Mouse (Mus musculus): ENCODE results near the gene Cdc40.

The Cdc40 gene

DNA sequence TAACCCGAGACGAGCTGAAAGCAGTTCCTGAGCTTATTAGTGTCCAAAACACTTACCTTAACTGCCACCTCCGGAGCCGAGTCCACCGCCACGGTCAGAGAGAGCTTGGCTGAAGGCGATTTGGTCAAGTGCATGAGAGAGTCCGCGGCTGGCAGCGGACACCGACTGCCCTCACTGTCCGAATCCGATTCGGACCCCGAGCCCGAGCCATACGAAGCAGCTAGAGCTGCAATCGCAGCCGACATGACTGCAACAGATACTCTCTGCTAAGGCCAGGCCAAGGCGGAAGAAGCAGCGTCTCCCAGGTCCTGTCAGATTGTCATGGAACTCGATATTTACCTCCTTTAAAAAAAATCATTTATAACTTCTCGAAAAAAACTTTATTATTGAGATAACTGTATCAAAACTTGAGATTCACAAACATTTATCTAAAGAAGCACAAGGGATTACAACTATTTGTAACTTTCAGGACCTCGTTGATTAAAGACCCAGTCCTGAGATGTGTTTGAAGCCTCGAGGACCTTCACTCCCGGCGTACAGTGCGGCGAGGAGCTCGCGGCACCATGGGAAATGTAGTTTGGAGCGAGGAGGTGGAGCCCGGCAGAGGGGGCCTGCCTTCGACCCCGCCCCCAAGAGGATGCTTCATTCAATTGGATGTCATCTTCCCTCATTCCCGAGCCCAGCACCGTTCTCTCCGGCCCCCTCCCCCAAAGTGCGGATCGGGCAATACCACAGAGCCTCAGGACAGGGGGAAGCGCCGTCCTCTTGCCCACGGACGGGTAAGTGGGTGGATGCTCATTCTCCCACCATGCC is at the start of gene Cdc40, which contains the start of gene Wasf1:
Gene Cdc40 (minus strand): TSS at position 481 of the 813 bp plus-strand sequence.
Gene Wasf1 (plus strand): TSS at position 645 of the 813 bp plus-strand sequence.
- in situ Hi-C loops (cut with MboI, MseI) = loop anchor here (10.0 to 25.0 kb wide), 2 partner anchors 596 to 1238 kb away; no protein-coding TSS in a partner anchor

DNA sequence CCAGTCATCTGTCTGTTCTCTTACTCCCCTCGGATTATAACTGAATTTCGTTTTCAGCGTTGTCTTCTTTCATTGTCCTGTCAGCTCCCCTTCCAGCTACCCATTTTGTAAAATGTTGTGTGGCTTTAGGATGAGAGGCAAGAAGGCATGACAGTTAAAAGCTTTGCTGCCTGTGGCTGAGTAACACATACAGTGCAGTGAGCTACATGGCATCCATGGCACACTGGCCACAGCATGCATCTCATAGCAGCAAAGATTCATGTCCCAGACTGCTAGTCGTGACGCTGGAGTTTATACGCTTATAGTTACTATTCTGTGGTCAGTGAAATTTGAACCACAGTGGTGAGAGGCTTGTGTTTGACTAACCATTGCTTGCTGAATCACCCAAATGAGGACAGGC is 36.4 kb upstream of the Cdc40 start:
- in situ Hi-C loops (cut with MboI, MseI) = no loop called here

DNA sequence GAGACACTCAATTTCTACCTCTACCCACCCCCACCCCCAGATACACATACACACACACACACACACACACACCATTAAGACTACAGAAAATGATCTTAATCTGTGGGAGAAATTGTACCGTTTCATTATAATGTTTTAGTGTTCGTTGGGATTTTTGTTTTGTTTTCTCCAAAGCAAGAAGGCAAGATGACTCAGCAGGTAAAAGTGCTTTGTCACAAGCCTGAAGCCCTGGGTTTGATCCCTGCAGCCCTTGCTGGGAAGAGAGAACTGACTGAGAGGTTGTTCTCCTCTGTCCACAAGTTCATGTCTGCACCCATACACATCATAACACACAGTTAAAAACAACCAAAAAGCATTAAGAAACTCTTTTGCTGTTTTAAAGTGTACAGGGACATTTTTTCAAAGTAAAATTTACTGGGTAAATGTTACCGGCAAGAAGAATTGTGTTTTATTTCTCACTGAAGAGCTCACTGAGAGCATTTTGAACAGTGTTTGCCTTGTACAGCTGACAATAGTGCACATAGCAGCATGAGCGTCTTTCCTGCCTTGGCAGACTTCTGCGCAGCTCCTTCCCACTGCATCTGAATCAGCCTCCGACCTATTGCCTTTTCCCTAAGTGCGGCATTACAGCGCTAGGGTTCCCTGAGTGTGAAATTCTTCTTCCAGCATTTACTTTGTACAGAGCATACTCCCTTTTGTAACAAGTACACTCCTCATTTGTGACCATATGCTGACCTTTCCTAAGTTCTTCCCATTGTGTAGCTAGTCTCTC is 35.7 kb upstream of the Cdc40 start:
- in situ Hi-C loops (cut with MboI, MseI) = no loop called here

DNA sequence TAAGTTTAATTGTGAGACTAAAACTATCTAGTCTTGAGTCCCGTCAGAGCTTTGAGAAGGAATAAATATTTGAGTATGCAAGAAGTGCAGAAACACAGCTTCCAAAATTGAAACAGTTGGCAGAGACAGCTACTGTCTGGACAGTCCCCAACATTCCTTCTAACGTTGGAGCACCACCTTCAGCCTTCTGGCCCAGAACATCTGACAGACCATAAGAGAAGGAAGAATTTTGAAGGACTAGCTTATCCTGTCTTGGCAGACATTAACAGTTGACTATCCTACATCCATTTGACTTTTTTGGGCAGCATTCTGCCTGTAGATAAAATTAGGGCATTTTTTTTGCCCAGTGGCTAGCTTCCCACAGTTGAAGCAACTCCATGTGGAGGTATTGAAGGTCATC is 32.1 kb upstream of the Cdc40 start:
- in situ Hi-C loops (cut with MboI, MseI) = no loop called here

DNA sequence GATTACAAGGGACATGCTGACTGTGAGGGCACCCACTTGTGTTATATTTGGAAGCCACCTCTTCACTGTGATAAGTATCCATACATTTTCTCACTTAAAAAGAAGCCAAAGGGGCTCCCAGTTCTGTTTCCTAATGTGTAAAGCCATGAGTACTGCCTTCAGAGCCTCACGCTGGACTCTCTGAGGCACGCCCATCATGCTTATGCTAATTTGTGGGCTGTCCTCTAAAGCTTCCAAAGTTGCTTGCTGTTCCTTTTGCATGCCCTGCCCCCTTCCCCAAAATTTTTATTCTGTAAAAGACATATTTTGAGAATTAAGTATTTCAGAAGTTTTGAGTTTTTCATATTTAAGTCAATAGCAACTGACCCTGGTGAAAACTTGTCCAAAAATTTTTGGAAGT is 27.7 kb upstream of the Cdc40 start:
- in situ Hi-C loops (cut with MboI, MseI) = no loop called here

DNA sequence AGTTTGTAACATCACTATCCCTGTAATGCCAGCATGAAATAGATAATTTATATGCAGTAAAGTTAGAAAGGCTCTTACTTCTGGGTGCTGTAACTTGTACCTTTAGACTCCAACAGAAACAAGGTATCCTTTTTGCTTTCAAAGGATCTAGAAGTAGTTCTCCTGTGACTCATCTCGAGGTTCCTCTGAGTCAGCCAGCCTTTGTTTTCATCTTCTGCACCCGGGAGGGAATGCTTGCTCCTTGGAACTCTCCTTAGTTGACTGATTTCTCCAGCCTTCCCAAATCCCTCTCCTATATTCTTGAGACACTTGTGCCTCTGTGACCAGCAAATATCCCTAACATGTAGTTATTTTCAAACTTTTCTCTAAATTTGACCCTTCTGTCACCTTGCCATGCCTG is 25.5 kb upstream of the Cdc40 start:
- in situ Hi-C loops (cut with MboI, MseI) = no loop called here

DNA sequence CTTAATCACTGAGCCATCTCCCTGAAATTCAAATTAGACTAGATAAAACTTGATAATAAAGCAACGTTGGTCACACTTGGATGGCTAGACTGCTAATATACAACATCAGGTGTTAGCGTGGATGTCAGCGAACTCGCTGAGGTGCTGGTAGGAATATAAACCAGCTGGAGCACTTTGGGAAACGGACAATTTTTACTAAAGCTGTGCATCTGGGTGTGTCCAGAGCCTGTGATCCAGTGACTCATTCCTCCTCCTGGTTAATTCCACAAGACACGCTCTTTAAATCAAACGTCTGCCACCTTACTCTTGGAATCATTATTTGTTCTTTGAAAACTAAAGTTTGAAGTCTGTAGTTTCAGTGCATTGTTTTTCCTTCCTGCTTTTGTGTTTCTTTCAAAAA is 23.7 kb upstream of the Cdc40 start:
- in situ Hi-C loops (cut with MboI, MseI) = no loop called here

DNA sequence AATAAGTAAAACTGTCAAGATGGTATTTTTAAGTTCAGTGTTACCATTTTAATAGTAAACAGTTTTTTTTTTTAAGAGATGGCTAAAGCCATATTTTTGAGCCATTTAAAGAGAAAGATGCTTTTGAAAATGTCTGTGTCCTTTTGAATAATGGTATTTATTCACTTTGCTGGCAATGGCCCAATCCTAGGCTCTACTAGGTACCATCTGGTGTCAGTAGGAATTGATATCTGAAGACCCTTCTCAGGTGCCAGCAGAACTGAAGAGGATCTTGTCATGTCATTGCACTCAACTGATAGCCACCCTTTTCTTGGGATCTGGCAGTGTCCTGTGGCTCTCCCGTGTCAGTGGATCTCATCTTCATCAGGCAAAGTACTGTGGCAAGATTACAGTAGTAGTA is 23.0 kb upstream of the Cdc40 start:
- in situ Hi-C loops (cut with MboI, MseI) = no loop called here

DNA sequence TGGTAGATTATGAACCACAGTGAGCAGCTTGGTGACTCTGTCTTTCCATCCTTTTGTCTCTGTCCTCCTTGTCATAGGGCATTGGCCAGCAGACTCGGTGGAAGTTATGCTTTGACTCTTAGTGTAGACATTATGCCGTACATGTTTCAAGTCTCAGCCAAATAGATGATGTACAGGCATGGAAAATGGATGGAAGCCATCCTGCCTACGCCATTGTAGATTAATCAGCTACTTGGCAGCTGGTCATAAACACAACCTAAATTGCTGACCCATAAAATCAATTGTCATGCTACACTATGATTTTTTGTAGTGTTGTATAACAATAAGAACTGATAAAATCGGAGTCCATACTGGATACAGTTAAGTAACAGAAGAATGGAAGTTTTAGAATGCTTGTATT is 18.7 kb upstream of the Cdc40 start:
- in situ Hi-C loops (cut with MboI, MseI) = no loop called here

DNA sequence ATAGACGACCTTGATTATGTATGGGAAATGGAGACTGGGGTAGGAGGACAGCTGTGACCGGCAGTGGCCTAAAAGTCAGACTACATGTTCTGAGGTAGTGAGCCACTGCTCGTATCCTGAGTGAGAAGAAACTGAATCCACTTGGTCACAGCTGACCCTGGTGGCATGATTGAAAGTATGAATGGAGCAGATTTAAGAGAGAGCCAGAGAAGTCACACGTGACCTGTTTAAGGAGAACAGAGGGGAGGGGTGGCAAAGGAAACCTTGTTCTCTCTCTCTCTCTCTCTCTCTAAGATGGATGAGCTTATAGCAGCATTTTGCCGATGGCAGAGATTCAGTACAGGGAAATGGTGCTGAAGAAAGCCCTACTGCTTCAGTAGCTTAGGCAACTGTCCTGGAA is 13.5 kb upstream of the Cdc40 start:
- in situ Hi-C loops (cut with MboI, MseI) = loop anchor here (25.0 kb wide), 1 partner anchor 609 kb away; no protein-coding TSS in a partner anchor

DNA sequence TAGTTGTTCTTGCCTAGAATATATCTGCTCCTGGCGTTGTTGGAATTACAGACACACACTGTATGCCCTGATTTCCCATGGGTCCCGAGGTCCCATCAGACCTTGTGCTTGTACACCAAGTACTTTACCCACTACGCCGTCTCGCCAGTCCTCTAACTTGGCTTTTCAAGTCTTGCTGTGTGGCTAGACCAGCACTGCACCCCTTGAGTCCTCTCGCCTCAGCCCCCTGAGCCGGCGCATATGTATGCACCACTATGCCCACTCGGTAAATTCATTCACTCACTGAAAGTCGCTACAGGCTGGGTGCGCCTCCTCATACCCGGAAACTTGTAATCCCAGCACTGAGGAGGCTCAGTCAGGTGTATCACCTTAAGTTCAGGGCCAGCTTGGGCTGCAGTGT is 12.7 kb upstream of the Cdc40 start:
- in situ Hi-C loops (cut with MboI, MseI) = loop anchor here (25.0 kb wide), 1 partner anchor 608 kb away; no protein-coding TSS in a partner anchor

DNA sequence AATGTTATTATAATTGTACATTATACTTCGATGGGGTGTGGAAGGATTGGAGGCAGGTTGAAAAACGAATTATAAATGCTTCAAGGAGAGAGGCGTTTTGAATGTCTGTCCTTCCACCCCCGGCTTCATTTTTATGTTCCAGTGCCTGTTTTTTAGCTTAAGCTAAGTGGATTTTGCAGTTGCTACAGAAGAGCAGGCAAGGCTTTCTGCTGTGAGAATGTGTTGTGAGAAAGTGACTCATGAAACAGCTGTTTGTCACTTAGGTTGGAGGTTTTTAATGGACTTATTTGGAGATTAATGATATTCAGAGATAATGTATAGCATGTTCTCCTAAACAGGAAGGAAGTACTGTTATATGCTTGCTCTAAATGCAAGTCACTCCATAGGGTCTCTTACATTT is 6.0 kb upstream of the Cdc40 start:
- in situ Hi-C loops (cut with MboI, MseI) = loop anchor here (10.0 to 25.0 kb wide), 2 partner anchors 602 to 1244 kb away; no protein-coding TSS in a partner anchor

DNA sequence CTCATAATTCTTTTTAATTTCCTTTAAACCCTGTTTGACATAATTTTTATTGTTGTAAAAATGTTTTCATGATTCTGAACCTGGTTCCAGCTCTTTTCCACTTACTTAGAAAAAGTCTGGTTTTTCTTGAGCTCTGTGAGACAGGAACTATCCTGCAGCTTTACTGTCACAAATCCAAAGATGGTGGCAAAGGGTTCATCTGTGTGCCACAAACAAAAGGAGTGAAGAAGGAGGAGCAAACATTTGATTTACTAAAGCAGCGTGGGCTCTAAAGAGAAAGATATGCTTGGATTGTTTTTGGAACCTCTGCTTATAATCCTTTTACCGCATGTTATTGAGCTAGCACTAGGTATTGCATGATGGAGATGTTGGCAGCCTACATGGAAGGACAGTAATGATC is 4.2 kb upstream of the Cdc40 start:
- in situ Hi-C loops (cut with MboI, MseI) = loop anchor here (10.0 to 25.0 kb wide), 2 partner anchors 600 to 1243 kb away; no protein-coding TSS in a partner anchor

DNA sequence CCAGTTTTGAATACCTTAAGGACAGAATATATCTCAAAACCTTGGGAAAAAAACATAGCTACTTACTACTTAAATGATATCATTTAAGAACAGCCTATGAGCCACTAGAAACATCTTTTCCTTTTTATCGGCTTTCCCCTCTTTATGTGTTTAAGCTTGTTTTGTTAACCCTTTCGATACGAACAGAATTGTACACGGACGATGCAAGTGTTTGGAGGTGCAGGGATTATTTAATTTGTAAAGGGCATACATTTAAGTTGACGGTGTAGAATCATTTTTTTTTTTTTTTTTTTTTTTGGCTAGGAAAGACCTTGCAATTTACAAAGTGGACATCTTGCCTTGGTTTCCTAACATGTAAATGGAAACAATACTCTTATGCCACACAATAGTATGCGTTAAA is 2.3 kb upstream of the Cdc40 start:
- in situ Hi-C loops (cut with MboI, MseI) = loop anchor here (10.0 to 25.0 kb wide), 2 partner anchors 598 to 1241 kb away; no protein-coding TSS in a partner anchor

DNA sequence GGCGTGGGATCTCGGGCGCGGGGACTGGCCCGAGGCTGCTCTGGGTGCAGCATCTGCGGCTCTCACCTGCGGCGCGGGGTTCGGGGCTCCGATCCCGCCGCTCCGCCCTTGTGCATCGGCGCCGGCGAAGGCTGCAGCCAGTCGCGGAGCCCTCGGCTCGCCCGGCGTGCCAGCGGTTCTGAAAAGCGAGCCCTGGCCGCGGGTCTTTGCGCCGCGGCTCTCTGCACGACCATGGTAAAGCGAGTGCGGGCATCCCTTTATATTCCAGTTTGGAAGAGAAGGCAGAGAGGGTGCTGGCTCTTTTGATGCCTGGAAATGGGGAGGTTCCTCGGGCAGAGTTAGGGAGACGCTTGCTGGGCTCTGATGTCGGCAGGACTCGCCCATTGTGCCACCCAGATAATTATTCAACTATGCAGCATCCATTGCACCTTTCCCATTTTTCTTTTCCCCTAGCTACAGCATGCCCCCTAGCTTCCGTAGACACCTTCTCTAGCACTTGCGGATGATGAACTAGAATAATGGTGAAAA is 1.2 kb upstream of the Cdc40 start:
- in situ Hi-C loops (cut with MboI, MseI) = loop anchor here (10.0 to 25.0 kb wide), 2 partner anchors 597 to 1240 kb away; no protein-coding TSS in a partner anchor

DNA sequence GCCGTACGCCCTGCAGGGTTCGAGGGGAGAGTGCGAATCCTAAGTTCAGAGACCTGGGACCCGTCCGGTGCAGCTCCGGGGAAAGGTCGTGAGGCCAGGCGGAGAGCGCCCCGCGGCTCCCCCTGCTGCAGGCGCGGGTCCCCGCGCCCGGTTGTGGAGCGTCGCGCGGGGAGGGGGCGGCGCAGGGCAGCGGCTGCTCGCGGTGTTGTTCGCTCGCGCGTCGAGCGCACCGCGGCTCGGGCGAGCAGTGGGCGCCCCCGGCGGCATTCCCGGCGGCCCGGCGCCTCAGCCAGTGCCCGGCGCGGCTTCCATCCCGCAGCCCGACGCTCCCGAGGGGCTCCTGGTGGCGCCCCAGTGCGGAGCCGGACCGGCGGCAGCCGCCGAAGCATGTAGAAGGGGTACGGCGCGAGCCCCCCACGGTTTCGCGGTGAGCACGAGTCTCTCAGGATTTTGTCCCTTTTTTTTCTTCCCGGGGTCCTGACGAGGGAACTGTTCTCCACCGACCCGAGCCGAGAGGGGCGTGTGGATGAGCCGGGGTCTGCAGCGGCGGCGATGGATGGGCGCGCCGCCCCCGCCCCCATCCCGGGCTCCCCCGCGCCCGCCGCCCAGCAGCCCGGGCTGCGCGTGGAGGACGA is 650 bp upstream of the Cdc40 start:
- in situ Hi-C loops (cut with MboI, MseI) = loop anchor here (10.0 to 25.0 kb wide), 2 partner anchors 596 to 1239 kb away; no protein-coding TSS in a partner anchor

DNA sequence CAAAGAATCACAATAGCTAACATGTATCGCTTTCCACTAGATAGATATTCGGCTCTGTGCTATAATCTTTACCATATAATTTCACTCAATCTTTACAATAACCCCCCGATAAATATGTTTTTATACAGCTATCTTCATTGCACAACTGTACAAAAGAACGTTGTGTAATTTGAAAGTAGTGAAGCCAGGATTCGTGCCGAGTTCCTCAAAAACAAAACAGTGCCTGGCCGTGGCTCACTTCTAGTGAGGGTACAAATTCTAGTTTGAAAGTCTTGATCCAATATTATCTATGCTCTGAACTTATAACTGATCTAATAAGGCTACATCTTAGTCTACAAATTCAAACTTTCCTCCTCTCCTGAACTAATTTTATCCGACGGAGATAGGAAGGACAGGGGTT is 778 bp downstream of the Cdc40 start:
- in situ Hi-C loops (cut with MboI, MseI) = loop anchor here (10.0 to 25.0 kb wide), 2 partner anchors 595 to 1238 kb away; no protein-coding TSS in a partner anchor

DNA sequence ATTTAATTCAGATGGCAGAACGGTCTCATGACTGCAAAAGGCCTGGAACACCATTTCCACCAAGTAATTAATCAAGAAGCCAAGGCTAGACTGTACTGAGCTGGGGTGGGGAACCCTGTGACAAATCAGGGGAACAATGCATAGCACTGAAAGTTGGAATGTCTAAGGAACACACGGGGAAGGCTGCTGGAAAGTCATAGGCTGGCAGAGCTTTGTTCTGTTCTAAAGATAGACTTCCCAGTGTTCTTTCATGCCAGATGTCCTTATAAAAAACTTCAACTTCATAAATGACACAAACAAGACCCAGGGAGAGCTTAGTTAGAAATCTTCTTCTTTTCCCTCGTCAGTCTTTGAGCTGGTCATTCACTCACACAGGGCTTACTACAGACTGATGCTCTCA is 1.9 kb downstream of the Cdc40 start:
- in situ Hi-C loops (cut with MboI, MseI) = loop anchor here (10.0 to 25.0 kb wide), 2 partner anchors 594 to 1236 kb away; no protein-coding TSS in a partner anchor

DNA sequence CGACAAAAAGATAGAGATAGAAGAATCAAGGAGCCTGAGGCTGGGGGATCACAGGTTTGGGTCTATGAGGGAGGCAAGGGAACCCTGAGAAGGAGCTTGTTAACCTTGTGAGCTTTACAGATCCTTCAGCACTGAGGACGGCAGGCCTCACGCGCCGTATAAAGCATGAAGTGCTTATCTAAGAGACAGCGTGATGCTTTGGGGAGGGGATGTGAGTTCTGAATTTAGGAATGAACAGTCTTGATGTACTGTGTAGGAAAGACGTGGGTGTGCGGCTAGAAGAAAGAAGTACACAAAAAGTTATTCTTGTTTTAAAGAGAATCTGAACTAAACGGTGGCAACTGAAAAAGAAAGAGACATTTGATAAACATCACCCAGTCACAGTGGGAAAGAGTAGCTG is 3.1 kb downstream of the Cdc40 start:
- in situ Hi-C loops (cut with MboI, MseI) = loop anchor here (10.0 to 25.0 kb wide), 2 partner anchors 593 to 1235 kb away; no protein-coding TSS in a partner anchor

DNA sequence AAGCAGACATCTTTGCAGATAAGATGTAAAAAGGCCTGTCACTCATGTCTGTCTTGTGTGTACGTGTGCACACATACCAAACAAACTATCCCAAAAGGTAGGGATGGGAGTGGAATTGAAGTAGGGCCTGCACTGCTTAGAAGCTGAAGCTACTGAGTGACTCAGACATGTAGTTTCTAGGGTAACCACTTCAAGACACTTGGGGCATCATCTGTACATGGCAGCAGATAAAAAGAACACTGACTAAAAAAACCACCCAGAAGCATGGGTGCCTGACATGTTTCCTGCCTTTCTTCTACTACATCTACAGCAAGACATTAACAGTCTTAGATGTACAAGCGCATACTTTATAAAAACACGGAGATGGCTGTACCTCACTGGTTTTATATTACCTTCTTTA is 4.9 kb downstream of the Cdc40 start:
- in situ Hi-C loops (cut with MboI, MseI) = loop anchor here (25.0 kb wide), 1 partner anchor 591 kb away; no protein-coding TSS in a partner anchor

DNA sequence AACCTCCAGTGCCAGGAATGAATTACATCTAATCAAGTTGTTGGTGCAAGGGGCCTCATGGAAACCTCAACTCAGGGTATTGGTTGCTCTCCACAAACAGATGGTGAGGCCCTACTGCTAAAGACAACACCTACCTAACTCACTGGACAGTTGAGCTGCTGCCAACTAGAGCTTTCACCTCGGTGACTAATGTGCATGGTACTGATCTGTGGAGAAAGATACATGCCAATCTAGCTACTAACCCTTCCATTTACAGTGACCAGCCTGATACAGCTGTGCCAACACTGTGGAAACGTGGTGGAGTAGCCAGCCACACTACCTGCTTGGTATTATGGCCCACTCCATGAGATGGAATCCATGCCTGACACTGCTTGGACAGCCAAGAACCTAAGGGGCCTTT is 11.1 kb downstream of the Cdc40 start:
- in situ Hi-C loops (cut with MboI, MseI) = loop anchor here (5.0 kb wide), 3 partner anchors 70 to 685 kb away; no protein-coding TSS in a partner anchor

Measured in T-helper 1 cell (primary cell).